Mouse (Mus musculus) brain, adult 2 months (tissue): ENCODE data around the gene Opcml.

Experiments used
- DNase-seq: peaks from one replicate; pipeline ENCODE4 v3.0.0; 2011; ENCODE audit warnings: low read depth, low spot score

Opcml gene

GRCm38 (mm10) chr9:27790725-27791638, at the start of gene Opcml:
Opcml (plus strand) TSS chr9:27790775.
- DNase-seq, result peak; percentile 83

- DNase-seq, result no peak
These were observed 31.9 kb upstream of the Opcml start for GRCm38 (mm10) chr9:27758709-27759108.

- no peak for DNase-seq
These were observed 29.4 kb upstream of the Opcml start for GRCm38 (mm10) chr9:27761196-27761595.

GRCm38 (mm10) chr9:27766446-27766845, 24.1 kb upstream of the Opcml start:
- peak; percentile 74 for DNase-seq

- DNase-seq, result peak; percentile 57
These were observed 23.2 kb upstream of the Opcml start for GRCm38 (mm10) chr9:27767196-27767900.

- peak; percentile 53 for DNase-seq
These were observed 21.8 kb upstream of the Opcml start for GRCm38 (mm10) chr9:27768788-27769187.

- no peak for DNase-seq
These were observed 9.1 kb upstream of the Opcml start for GRCm38 (mm10) chr9:27781291-27781993.

GRCm38 (mm10) chr9:27781994-27782337, 8.6 kb upstream of the Opcml start:
- no peak for DNase-seq

GRCm38 (mm10) chr9:27791639-27791966, 1.0 kb downstream of the Opcml start:
- no peak for DNase-seq

GRCm38 (mm10) chr9:27792226-27792625, 1.7 kb downstream of the Opcml start:
- DNase-seq, result peak; percentile 47

- DNase-seq, result peak; percentile 37
These were observed 2.4 kb downstream of the Opcml start for GRCm38 (mm10) chr9:27792994-27793393.

GRCm38 (mm10) chr9:27796535-27796934, 6.0 kb downstream of the Opcml start:
- no peak for DNase-seq

- DNase-seq, result no peak
These were observed 10.4 kb downstream of the Opcml start for GRCm38 (mm10) chr9:27800992-27801391.

- DNase-seq, result no peak
These were observed 11.2 kb downstream of the Opcml start for GRCm38 (mm10) chr9:27801807-27802206.

GRCm38 (mm10) chr9:27802379-27802778, 11.8 kb downstream of the Opcml start:
- DNase-seq, result no peak

GRCm38 (mm10) chr9:27804461-27804860, 13.9 kb downstream of the Opcml start:
- no peak for DNase-seq

GRCm38 (mm10) chr9:27809741-27810140, 19.2 kb downstream of the Opcml start:
- DNase-seq, result peak; percentile 83

GRCm38 (mm10) chr9:27813207-27813790, 22.7 kb downstream of the Opcml start:
- no peak for DNase-seq

- DNase-seq, result no peak
These were observed 23.6 kb downstream of the Opcml start for GRCm38 (mm10) chr9:27814161-27814560.

GRCm38 (mm10) chr9:27821197-27821596, 30.6 kb downstream of the Opcml start:
- DNase-seq, result no peak

GRCm38 (mm10) chr9:27822681-27823080, 32.1 kb downstream of the Opcml start:
- no peak for DNase-seq

- DNase-seq, result no peak
These were observed 33.8 kb downstream of the Opcml start for GRCm38 (mm10) chr9:27824424-27824823.
